Mouse (Mus musculus) cerebellum, adult 2 months (tissue): ENCODE measurements at regions not wholly inside any gene's neighbourhood (a gene's known extent, or its start where the extent isn't known, plus 50 kb on each side); places are given as distances from the start of the nearest gene placed in this dataset.

Experiments used
- CTCF ChIP-seq: fragments of 200-500 bp; IDR thresholded peaks from 2 replicates; pipeline ENCODE4 v1.5.1; 2011; ENCODE audit warnings: low read depth, mild to moderate bottlenecking, control low read depth, low read length, moderate library complexity, borderline replicate concordance; ENCODE audit not compliant: insufficient read depth
- POLR2A ChIP-seq: fragments of 200-500 bp; IDR thresholded peaks from 2 replicates; pipeline ENCODE4 v1.6.1; 2011; ENCODE audit warnings: low read length, control low read depth, borderline replicate concordance; ENCODE audit not compliant: insufficient read depth

- TF ChIP-seq POLR2A (no peak), CTCF (peak; percentile 94)
Observed at GRCm38 (mm10) chr10:99615779-99616178, 143.7 kb downstream of the Csl start.
